Mouse (Mus musculus): Measurements from ENCODE around the gene Il11.

DNA sequence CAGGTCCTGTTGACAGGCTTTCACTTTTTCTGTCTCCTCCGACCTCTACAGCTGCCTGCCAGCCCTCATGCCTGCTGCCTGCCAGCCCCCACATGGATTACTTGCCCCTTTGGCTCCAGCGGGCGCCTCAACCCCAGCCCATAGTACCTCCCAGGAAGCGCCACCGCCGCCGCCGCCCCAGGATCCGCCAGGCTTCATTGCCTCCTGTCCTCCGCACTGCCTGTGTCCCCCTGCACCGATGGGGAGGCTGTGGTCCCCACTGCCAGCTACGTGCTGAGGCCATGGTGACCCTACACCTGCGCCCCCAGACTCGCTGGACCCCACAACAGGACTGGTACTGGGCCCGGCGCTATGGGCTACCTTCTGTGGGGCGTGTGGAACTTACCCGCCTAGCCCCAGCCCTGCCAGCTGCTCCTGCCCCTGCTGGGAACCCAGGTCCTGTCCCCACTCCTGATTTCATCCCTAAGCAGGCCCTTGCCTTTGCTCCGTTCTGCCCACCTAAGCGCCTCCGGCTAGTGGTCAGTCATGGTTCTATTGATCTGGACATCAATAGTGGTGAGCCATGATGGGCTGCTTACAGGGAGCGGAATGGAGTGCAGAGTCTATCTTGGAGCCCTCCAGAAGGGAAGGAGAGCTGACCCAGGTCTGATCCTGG is 36.2 kb downstream of the Il11 start:
- TF ChIP-seq MAX (IDR thresholded peaks at IDR 0.05; ENCODE audit: low read depth), result no peak
- no peak for TF ChIP-seq USF1 (IDR thresholded peaks at IDR 0.05; ENCODE audit: low read depth)
- TF ChIP-seq POLR2A (IDR thresholded peaks at IDR 0.05; ENCODE audit: insufficient read length, low read depth), result no peak
- TF ChIP-seq MYOG (IDR thresholded peaks at IDR 0.05; ENCODE audit: control insufficient read depth in 1 of 3, insufficient read depth in 1 of 3, insufficient read length in 2 of 3, low read depth in 2 of 3), result no peak
- no peak for TF ChIP-seq TCF12 (IDR thresholded peaks at IDR 0.05; ENCODE audit: insufficient read depth, poor library complexity, severe bottlenecking)
- TF ChIP-seq REST (IDR thresholded peaks at IDR 0.05; ENCODE audit: insufficient read depth, insufficient read length), result no peak
- TF ChIP-seq SRF (IDR thresholded peaks at IDR 0.05; ENCODE audit: control insufficient read depth, insufficient read length, low read depth), result no peak
- no peak for TF ChIP-seq POLR2AphosphoS2 (IDR thresholded peaks at IDR 0.05; ENCODE audit: insufficient read length, low read depth)
- no peak for TF ChIP-seq MYOD1 (IDR thresholded peaks at IDR 0.05; ENCODE audit: control insufficient read depth in 1 of 3, insufficient read length in 2 of 3, low read depth in 2 of 3)
- TF ChIP-seq CEBPB (IDR thresholded peaks at IDR 0.05; ENCODE audit: insufficient read depth, poor library complexity, severe bottlenecking), result no peak

Data from myocyte (in vitro differentiated cells).